Mouse (Mus musculus) layer of hippocampus, adult 9-10 months (tissue): ENCODE measurements at regions not wholly inside any gene's neighbourhood (a gene's known extent, or its start where the extent isn't known, plus 50 kb on each side); places are given as distances from the start of the nearest gene placed in this dataset.

Experiments used
- DNase-seq: peaks from one replicate; pipeline ENCODE4 v3.0.0; 2022; ENCODE audit warnings: low spot score

DNA sequence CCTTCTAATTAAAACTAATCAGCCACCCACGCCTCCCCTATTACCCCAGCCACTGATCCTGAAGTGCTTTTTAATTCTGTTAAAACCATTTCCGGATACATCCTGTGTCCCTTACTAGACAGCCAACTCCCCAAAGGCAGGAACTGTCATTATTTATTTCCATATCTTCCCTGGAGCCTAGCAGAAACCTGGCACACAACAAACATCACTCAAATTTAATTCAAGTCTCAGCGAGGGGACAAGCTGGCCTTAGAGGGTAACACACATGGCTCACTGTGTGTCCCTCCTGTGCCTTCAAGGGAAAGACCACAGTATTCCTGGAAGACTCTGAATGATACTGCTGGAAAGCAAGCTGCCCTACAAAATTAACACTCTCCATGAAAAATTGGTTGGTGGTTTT is 240.0 kb downstream of the Mycn start:
- no peak for DNase-seq

DNA sequence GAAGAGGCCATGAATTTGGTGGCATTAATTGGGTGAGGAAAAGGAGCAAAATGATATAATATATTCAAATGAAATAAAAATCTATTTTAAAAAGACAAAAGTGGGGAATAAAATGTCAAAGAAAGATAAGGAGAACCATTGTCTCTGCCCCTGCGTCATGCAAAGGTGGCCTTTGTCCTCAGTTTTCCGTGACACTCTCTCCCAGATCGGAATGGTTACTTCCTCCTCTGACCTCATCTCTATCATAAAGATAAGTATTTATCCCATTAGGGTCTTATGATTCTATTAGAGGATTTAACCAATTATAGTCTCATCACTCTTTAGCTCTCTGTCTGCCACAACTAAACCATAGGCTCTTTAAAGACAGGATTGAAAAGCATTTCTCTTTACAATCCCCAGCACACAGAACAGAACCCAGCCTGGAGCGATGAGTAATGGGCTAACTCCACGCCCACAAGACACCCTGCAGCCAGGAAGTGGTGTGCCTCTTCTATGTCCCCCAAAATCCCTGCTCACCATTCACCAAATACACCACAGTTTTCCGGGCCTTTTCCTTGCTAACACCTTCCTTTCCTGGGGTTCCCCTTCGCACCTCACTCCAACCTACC is 240.6 kb downstream of the Mycn start:
- no peak for DNase-seq

DNA sequence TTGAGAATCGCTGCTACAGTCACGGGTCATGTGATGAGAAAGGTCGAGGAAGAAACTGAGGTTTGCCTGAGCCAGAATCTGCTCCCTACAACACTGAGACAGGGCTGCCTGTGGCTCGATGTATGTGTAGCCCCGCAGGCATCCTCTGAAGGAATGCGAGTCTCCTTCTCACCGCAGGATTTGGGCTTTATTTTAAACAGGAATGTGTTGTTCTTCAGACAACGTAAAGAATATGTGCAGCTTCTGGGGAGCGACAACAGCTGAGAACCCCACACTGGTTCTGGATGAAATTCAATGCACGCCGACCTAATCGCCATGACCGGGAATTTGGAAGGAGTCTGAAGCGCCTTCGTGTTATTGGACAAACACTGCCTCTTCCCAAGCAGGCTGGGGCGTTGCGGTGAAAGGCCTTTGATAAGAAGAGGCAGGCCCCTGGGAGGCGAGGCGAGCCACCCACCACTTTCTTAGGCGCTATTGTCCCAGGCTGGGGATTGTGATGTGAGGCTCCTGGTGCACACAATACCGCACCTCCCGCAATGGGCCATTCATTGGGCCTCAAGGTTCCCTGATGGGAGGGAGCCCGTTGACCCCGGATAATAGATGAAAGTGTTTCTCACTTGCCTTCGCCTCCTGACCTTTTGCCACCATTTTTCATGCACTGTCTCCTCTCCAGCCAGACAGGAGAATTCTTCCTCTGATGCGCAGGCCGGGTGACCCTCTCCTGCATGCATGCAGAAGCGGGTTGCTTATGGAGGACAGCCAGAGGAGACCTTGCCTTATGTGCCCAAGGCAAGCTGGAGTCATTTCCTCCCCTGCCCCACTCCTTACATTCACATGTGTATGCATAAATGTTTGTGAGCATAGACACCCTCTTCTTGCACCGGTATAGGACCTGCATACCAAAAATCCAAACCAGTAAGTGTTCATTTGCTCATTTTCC is 247.6 kb downstream of the Mycn start:
- no peak for DNase-seq

DNA sequence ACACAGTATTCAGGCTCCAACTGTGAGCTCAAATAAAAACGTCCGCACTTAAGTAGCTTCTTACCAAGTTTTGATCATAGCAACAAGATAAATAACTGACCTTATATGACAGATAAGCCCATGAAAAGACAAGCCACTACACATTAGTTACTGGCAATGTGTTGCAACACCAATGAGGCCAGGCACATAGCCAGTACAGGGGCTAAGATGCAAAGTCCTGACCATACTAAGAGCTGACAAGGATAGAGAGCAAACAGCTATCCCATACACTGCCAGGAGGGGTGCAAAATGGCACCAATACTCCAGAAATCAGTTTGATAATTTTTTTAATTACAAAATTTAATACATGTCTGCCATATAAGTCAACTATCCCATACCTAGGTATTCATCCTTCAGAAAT is 254.3 kb downstream of the Mycn start:
- DNase-seq = no peak

DNA sequence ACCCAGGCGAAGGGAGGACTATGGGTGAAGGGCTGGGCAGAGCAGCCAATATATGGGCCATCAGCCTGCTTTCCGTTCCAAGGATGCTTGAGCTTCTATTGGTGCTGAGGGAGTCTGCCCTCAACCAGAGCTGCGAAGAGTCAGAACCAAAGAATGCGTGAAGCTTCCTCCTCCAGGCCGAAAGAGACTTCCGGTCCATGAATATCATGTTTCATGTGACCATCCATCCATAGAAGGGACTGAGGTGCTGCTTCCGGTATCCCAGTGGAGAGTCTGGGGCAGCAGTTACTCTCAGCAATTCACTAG is 256.5 kb downstream of the Mycn start:
- no peak for DNase-seq

DNA sequence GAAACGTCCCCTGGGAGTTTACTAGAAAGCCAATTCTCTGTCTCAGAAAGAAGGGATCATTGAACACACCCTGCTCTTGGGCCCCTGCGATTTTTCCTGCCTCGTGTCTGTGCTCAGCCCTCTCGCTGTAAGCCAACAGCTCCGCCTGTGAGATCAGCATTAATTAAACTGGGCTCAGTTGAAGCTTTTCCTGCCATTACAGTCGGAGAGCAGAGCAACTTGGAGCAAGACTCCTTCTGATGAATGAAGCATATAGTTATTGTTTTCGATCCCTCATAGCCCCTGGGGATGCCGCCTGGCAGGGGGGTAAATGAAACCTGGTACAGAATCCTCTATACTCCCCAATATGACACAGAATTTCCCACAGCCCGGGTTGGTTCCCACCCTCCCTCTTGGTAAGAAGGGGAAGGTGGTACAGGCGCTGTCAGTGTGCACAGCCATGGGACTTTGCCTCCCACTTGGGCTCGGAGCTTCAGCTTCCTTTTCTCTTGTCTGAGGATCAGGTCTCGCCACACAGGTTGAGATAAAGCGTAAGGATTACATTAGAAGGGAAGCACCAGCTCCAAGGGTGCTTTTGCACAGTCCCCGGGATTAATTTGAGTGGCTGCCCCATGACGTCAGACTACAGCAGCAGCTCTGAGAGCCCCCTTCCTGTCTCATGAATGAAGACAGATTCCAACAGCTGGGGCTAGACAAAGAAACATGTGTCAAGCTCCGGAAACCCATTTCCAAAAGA is 257.1 kb downstream of the Mycn start:
- no peak for DNase-seq

DNA sequence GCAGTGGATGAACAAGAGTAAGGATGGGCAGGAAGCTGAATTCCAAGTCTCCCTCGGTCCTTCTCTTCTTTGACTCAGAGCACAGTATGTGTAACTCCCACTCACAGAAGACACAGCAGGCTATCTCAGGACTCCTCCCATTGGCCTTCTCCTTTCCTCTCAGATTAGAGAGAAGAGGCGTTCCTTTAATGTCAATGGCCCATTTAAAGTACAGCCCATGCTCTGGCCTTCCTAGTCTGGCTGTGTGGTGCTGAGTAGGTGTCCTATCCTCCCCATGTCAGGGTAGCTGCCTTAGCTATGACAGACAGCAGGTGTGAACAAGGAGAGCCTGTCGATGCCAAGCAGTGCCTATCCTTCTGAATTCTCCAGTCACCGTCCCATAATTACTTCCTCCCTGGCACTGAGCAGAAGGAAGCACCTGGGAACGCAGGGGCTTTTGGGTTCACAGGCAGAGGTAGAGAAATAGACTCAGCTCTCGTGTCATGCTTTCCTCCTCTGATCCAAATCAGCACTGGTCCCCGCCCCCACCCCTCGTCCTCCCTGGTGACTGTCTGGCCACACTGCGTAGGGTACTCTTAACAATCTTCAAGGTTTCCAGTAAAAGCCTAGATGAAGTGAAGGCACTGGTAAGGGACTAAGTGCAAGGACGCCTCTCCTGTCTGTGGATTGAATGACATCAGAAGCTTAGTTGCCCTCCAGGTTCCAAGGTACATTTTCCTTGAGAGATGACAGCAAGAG is 257.8 kb downstream of the Mycn start:
- DNase-seq = no peak

DNA sequence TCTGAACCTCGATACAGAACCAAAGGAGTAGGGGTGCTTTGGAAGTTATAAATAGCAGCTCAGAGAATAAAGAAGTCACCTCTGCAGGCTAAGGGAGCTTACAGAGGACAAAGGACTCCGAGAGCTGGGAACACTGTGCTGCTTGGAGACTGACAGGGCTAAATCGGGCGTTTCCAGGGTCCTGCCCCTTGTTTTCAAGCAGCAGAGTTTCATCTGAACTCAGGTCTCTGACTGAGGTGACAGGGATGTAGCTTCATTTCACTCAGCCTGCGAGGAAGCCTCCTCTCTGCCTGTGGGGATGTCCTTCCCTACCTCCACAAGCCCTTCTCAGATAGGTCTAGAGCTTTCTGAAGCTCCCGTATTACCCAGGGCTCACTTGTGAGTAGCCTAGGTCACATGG is 260.6 kb downstream of the Mycn start:
- DNase-seq = no peak

DNA sequence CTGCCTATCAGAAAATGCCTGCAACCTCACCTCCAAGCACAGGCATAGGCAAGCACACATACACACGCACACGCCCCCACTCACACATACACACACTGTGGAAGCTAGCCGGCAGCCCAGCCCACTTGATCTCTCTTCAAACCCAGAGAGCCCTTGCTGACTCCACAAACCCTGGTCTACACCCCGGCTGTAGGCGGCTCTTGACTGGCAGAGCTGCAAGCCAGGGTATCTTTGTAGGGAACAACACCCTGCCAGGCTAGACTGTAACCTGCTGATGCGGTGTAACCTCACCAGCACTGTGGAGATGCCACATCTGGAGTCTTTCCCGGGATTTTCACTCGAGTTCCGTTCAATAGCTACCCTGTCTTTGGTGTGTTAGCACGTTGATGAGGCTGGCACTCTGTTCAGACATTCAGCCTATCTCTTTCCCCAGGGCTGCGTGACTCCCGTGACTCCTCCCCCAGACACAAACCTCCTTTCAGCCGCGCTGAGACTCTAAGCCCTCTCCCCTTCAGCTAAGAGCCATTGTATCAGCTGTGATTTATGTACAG is 261.3 kb downstream of the Mycn start:
- no peak for DNase-seq

DNA sequence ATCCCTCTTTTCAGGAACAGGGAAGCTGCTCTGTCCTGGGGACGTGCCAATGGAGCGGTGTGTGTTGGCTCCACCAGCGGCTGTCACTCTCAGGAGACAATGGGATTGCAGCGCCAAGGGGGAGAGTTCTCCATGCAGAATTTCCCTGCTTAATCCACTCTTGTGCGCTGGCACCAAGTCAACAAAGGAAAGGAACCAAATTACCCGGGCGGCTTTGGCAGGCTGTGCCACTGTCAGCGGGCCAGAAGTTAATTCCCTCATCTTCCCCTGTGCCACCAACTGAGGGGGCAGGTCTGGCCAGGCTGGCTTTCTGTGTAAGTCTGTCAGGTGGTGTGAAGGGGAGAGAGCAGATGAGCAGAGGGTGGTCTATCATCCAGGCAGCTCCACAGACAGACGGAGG is 265.0 kb downstream of the Mycn start:
- no peak for DNase-seq

DNA sequence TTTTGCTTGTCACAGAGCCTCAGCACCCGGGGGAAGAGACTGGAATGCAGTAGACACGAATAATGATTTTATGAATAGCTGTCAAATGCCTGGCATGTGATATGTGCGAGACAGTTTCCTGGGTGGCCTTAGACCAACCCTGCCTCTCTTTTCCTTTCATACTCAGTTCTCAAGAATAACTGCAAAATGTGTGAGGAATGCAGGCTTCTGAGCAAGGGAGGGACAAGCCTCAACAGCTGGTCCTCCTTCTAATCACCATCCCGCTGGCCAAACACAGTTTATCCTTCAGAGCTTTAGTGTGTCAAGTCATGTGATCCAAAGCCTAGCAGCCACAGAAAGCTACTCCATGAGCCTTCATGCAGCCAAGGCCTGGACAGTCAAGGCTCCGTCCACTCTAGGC is 271.8 kb downstream of the Mycn start:
- DNase-seq = no peak

DNA sequence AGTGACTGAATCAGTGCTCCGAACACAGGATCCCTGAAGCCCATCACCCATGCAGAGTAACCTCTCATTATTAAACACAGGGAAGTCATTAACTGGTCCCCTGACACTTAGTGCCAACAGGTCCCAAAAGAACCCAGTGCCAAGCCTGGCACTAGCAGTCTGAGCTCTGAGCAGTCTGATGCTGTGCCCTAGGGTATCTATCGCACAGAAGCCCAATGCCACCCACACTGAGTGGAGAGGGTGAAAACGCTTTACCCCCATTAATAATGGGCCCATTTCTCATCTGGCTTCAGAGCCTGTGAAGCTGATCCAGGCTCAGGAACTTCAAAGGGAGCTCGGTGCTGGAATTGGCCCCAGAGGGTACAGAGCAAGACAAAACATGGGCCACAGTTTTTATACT is 272.8 kb downstream of the Mycn start:
- no peak for DNase-seq

DNA sequence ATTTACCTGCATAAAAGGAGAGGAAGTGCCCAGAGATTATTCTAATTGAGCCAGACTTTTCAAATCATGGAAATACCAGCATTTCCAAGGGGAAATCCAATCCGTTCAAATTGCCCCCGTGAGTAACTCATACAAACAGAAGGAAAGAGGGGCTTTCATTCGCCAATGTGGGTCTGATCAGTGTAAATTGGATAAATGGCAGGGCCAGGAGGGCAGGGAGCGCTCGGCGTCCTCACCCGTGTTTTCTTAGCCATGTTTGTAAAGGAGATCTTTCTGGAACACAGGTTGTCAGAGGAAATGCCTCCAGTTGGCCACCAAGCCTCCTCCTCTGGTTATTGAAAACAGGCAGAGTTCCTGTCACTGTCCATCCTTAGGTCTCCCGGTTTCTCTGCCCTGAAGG is 286.1 kb downstream of the Mycn start:
- no peak for DNase-seq

DNA sequence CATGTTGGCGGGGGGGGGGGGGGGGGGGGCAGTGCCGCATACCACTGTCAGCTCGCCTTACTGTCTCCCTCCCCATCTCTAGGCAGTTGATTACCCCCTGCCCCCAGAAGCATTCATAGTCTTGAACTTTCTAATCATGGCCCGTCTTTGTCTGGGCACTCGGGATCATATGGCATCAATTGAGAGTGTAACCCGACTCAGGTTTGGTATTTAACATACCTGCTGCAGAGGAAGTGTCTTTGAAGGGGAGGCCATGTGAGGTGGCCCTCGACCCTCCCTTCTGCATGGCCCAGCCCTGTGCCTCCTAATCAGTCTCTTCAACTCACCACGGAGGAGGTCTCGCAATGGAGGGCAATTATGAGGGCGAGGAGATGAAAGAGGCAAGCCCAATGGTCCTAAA is 286.5 kb downstream of the Mycn start:
- no peak for DNase-seq

DNA sequence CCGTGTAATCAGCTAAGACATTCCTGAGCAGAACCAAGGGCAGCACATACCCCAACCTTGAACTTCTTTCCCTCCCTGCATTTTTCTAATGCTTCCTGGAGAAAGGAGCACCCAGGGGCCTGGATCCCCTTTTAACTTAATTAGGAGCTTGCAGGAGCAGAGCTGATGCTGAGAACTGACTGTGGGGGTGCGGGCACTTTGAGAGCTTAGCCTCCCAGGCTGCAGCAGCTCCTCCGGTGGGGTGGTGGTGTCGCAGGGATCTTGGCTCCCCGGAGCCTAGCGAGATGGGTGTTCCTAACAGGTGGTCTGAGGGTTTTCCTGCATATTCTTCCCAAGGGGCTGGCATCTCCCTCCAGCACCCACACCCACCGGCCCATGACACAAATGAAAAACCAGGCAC is 289.4 kb downstream of the Mycn start:
- DNase-seq = no peak

DNA sequence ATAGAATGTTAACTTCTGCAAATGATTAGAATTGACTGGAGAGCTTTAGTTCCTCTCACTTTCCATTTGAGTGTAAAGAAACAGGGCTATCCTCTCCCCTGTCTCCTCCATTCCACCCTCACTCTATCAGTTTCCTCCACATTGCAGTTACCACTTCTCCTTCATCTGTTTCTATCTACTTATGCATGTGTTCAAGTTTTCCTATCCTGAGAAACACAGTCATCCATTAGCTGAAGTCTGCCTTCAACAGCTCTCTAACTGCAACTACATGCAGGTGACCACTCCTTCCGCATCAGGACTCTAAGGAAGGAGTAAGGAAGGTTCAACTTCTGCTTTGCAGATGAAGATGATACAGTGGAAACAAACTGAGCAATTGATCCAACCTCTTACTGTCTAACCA is 291.4 kb downstream of the Mycn start:
- DNase-seq = no peak

DNA sequence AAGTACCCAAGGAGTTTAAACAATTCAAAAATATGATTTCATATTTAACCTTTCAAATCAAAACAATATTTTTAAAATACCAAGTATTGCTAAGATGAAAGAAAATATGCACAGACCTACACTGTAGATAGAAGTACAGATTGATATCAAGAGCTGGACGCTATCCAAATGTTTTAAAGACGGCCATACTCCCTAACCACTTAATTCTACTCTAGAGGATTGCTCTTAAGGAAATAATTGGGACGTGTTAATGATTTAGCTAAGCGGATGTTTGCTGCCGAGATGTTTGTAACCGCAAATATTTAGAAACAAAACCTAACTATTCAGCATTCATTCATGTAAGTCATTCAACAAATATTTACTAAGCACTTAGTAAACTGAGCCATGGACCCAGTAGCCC is 294.2 kb downstream of the Mycn start:
- no peak for DNase-seq

DNA sequence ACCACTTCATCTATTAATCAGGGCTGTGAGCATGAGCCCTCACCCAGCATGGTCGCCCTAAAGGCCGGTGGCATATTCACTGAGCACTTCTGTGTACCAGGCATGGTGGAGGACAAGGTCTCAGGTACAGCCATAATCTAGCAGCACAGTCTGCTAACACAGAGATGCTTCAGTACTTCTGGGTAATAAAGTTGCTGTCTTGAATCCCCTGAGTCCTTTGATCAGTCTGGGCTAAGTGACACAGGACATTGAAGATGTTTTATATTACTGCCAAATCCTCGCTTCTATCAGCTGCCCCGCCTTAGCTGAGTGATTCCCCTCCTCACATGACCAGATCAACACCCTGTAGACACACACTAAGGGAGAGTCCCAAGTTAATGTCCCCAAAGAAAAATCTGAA is 296.5 kb downstream of the Mycn start:
- no peak for DNase-seq

DNA sequence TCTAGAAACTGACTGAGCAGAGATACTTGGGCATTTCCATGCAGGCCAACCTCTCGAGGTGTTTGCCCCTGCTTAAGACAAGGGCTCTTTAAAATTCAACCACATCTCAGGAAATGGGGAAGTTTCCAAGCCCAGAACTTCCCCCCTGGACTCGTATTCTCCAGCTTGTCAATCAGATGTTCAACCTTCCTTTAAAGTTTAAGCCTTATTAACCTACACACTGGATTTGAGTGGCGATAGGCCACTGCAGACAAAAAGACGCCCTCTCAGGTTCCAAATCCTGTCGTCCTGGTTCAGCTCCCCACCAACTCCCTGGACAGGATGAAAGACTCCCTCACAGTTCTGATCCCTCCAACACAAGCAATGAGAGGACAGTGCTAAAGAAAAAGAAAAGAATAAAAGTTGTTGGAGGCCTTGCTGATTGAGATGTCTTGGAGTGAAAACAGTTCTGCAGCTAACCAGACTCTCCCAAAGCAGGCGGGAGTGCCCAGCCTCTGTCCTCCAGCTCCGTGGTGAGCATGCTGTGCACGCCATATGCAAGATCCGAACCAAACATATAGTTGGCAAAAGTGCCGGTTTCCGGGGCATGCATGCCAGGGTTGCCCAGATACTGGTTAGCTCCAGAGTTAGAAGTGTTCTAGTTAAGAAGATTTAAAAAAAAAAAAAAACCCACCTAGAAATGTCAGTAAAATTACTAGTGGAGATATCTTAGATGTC is 298.3 kb downstream of the Mycn start:
- no peak for DNase-seq

DNA sequence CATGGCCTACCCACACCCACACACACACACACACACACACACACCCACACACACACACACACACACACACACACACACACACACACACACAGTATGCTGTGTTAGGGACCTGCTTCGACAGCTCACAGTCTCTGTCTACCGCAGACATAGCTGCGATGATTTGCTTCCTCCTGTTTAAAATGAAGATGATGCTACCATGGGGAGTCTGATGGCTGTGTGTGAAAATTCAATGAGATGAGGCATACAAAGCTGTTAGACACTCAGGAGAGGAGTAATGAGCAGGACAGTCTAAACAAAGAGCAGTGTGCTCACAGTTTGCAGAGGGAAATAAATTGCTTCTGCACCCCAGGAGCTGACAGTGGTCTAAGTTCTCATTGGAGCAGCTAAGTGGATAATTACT is 306.4 kb downstream of the Mycn start:
- no peak for DNase-seq

DNA sequence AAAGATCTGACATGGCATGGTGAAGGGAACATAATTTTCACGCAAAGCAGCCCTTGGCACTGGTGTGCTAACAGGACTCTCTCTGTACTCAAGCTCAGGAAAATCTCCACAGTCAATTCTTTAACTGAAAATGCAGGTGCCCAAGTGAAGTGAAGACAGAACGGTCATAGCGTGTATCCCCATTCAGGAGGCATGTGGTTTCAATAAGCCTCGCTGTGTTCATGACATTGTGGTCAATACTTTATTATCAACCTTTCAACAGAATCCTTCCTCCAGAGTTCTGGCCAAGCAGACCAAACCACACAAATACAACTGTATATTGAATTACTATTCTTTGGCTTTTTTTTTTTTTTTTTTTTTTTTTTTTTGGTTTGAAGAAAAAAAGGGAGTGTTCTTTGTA is 314.1 kb downstream of the Mycn start:
- no peak for DNase-seq

DNA sequence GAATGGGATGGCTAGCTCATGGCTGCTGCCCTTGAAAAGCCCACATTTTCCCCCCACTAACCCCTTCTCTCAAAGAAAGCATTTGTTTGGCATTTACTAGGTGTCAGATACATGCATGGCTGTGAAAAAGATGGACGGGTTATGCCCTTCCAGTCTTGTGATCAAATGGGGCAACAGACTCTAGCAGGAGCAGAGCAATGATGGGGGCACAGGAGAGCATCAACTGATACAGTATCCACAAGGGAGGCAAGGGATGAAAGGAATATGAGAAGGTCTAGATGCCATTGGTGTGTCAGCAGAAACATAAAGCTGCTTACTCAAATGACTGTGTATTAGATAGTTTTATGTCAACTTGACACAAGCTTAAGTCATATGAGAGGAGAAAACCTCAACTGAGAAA is 315.9 kb downstream of the Mycn start:
- DNase-seq = no peak
